Mouse (Mus musculus) myocyte (in vitro differentiated cells): ENCODE results near the gene Pam16. TPM values are rescaled to one million over a fixed set of nuclear protein-coding genes. Genes with fewer than 3 reads are reported as not detected.

Source experiments
- H3K27me3 ChIP-seq: one replicate; pipeline ENCODE4 v1.6.1; 2011; ENCODE audit not compliant: control insufficient read depth, insufficient read depth, insufficient read length
- H3K36me3 ChIP-seq: one replicate; pipeline ENCODE4 v1.6.1; 2011; ENCODE audit not compliant: control insufficient read depth, insufficient read depth
- H3K4me2 ChIP-seq: one replicate; pipeline ENCODE4 v1.6.1; 2011; ENCODE audit warnings: low read depth, control low read depth
- H3K4me3 ChIP-seq: one replicate; pipeline ENCODE4 v1.5.1; 2011; ENCODE audit warnings: mild to moderate bottlenecking, control low read depth, moderate library complexity
- H3K79me2 ChIP-seq: one replicate; pipeline ENCODE4 v1.6.1; 2011; ENCODE audit not compliant: control insufficient read depth, insufficient read depth
- H3ac ChIP-seq: one replicate; pipeline ENCODE4 v1.6.1; 2011; ENCODE audit not compliant: control insufficient read depth, insufficient read length
- CEBPB ChIP-seq: IDR thresholded peaks from 2 replicates; pipeline ENCODE4 v1.6.1; 2011; ENCODE audit warnings: mild to moderate bottlenecking, moderate library complexity; ENCODE audit not compliant: poor library complexity, insufficient read depth, severe bottlenecking
- E2F4 ChIP-seq: IDR thresholded peaks from one replicate; pipeline ENCODE4 v1.6.1; 2011; ENCODE audit warnings: mild to moderate bottlenecking, control low read depth, moderate library complexity; ENCODE audit not compliant: insufficient read depth
- MAX ChIP-seq: IDR thresholded peaks from one replicate; pipeline ENCODE4 v1.6.1; 2011; ENCODE audit warnings: low read depth, mild to moderate bottlenecking, control low read depth
- MYOD1 ChIP-seq, 3 experiments: IDR thresholded peaks; one replicate each; pipeline ENCODE4 v1.6.1; 2011; ENCODE audit warnings: control low read depth in 2 of 3, low read depth in 2 of 3, mild to moderate bottlenecking in 2 of 3, moderate library complexity in 1 of 3; ENCODE audit not compliant: insufficient read length in 2 of 3, control insufficient read depth in 1 of 3
- MYOG ChIP-seq, 3 experiments: IDR thresholded peaks; one replicate each; pipeline ENCODE4 v1.6.1; 2011; ENCODE audit warnings: control low read depth in 2 of 3, low read depth in 2 of 3, mild to moderate bottlenecking in 2 of 3; ENCODE audit not compliant: insufficient read length in 2 of 3, control insufficient read depth in 1 of 3, insufficient read depth in 1 of 3
- POLR2A ChIP-seq: IDR thresholded peaks from one replicate; pipeline ENCODE4 v1.6.1; 2011; ENCODE audit warnings: low read depth, mild to moderate bottlenecking, control low read depth, moderate library complexity; ENCODE audit not compliant: insufficient read length
- POLR2AphosphoS2 ChIP-seq: IDR thresholded peaks from one replicate; pipeline ENCODE4 v1.6.1; 2011; ENCODE audit warnings: low read depth, control low read depth; ENCODE audit not compliant: insufficient read length
- REST ChIP-seq: IDR thresholded peaks from one replicate; pipeline ENCODE4 v1.6.1; 2011; ENCODE audit warnings: mild to moderate bottlenecking, control low read depth, moderate library complexity; ENCODE audit not compliant: insufficient read depth, insufficient read length
- SRF ChIP-seq: IDR thresholded peaks from one replicate; pipeline ENCODE4 v1.6.1; 2011; ENCODE audit warnings: low read depth; ENCODE audit not compliant: control insufficient read depth, insufficient read length
- TCF12 ChIP-seq: IDR thresholded peaks from one replicate; pipeline ENCODE4 v1.6.1; 2011; ENCODE audit warnings: mild to moderate bottlenecking, control low read depth; ENCODE audit not compliant: poor library complexity, insufficient read depth, severe bottlenecking
- TCF3 ChIP-seq: IDR thresholded peaks from one replicate; pipeline ENCODE4 v1.6.1; 2011; ENCODE audit warnings: low read depth, control low read depth; ENCODE audit not compliant: insufficient read length
- USF1 ChIP-seq: IDR thresholded peaks from one replicate; pipeline ENCODE4 v1.6.1; 2011; ENCODE audit warnings: low read depth, mild to moderate bottlenecking, control low read depth, moderate library complexity
- polyA plus RNA-seq: library from polyadenylated mRNA; unstranded; fragments of >200 nt; fragmentation: generic; extraction: Trizol; gene quantifications from one replicate; pipeline ENCODE4 v1.2.1, GENCODE M21; 2012; ENCODE audit warnings: missing spikeins

Pam16 gene
- polyA plus RNA-seq, 1 experiment, result 98.6 TPM

DNA sequence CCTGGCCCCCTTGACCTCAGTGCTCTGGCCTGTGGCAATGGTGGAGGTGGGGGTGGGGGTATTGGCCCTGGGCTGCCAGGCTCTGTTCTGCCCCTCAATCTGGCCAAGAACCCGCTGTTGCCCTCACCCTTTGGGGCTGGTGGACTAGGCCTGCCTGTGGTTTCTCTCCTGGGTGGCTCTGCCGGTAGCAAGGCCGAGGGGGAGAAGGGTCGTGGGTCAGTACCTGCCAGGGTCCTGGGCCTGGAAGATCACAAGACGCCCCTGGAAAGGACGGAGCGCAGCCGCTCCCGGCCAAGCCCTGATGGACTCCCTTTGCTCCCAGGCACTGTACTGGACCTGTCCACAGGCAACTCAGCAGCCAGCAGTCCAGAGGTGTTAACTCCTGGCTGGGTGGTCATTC is 11.1 kb downstream of the Pam16 start:
- peak; percentile 21 for TF ChIP-seq POLR2A
- TF ChIP-seq REST, result no peak
- TF ChIP-seq USF1, result no peak
- TF ChIP-seq E2F4, result no peak
- TF ChIP-seq TCF3, result no peak
- no peak for TF ChIP-seq TCF12
- no peaks in the 10 kb centered on the region for H3K27me3 ChIP-seq
- no peak overlapping the region for H3K4me3 ChIP-seq
- peaks cover 9% of the 10 kb centered on the region for H3K79me2 ChIP-seq
- H3ac ChIP-seq, result no peak overlapping the region
- H3K4me2 ChIP-seq, result no peak overlapping the region
- peaks cover 23% of the 10 kb centered on the region for H3K36me3 ChIP-seq

DNA sequence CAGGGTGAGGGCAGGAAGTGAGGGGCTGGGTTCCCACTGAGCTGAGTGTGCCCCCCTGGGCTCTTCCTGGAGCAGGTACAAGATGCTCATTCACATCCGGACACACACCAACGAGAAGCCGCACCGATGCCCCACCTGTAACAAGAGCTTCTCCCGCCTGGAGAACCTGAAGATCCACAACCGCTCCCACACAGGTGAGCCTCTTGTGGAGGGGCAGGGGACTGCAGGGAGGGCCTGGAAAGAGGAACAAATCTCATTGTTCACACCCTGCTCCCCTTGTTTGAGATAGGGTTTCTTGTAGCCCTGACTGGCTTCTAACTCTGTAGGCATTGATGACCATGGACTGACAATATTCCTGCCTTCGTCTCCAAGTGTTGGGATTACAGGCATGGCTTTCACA is 13.1 kb downstream of the Pam16 start:
- Histone ChIP-seq H3K79me2 (peaks cover 22% of the 10 kb centered on the region), H3K4me2 (no peak overlapping the region), H3K4me3 (no peak overlapping the region), H3ac (no peak overlapping the region), H3K36me3 (peaks cover 24% of the 10 kb centered on the region), H3K27me3 (no peaks in the 10 kb centered on the region)
- TF ChIP-seq CEBPB (no peak), SRF (no peak), REST (no peak), MYOD1 (IDR thresholded peaks at IDR 0.05; ENCODE audit: control insufficient read depth in 1 of 3, insufficient read length in 2 of 3, low read depth in 2 of 3) (no peak), POLR2AphosphoS2 (no peak), POLR2A (no peak), TCF3 (no peak), E2F4 (no peak)

GRCm38 (mm10) chr16:4611193-4611592 is 13.6 kb downstream of the Pam16 start:
- H3K79me2 ChIP-seq, result peaks cover 27% of the 10 kb centered on the region
- TF ChIP-seq MYOD1 (IDR thresholded peaks at IDR 0.05; ENCODE audit: control insufficient read depth in 1 of 3, insufficient read length in 2 of 3, low read depth in 2 of 3) (no peak), CEBPB (no peak), TCF3 (no peak), POLR2A (no peak), USF1 (no peak), TCF12 (no peak), REST (no peak), SRF (no peak), MAX (no peak), E2F4 (no peak), MYOG (IDR thresholded peaks at IDR 0.05; ENCODE audit: control insufficient read depth in 1 of 3, insufficient read depth in 1 of 3, insufficient read length in 2 of 3, low read depth in 2 of 3) (no peak), POLR2AphosphoS2 (no peak)
- no peak overlapping the region for H3K4me3 ChIP-seq
- no peak overlapping the region for H3ac ChIP-seq
- no peak overlapping the region for H3K4me2 ChIP-seq
- peaks cover 24% of the 10 kb centered on the region for H3K36me3 ChIP-seq
- no peaks in the 10 kb centered on the region for H3K27me3 ChIP-seq

DNA sequence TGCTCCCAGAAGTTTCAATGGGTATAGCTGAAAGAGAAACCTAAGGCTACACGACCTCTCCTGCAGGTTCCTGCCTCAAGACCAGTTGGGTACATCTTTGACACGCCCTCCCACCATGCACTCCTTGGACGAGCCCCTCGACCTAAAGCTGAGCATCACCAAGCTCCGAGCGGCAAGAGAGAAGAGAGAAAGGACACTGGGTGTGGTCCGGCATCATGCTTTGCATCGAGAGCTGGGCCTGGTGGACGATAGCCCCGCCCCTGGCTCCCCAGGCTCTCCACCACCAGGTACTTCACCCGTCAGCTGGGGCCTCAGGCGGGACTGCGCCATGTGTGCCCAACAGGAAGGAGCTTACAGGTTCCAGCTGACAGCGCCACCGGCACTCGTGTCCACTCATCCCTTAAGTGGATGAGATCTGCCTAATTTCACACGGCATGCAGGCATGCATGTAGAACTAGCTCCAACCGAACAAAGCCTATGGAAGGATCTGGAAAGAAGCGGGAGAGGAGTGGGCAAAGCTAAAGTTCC is 16.2 kb downstream of the Pam16 start:
- Histone ChIP-seq H3K79me2 (peaks cover 52% of the 10 kb centered on the region), H3K4me2 (peak overlapping the region; percentile 60), H3ac (no peak overlapping the region), H3K4me3 (no peak overlapping the region), H3K36me3 (peaks cover 21% of the 10 kb centered on the region), H3K27me3 (no peaks in the 10 kb centered on the region)
- TF ChIP-seq POLR2A (no peak), REST (no peak), USF1 (no peak), POLR2AphosphoS2 (no peak), E2F4 (no peak), MYOG (IDR thresholded peaks at IDR 0.05; ENCODE audit: control insufficient read depth in 1 of 3, insufficient read depth in 1 of 3, insufficient read length in 2 of 3, low read depth in 2 of 3) (no peak), TCF3 (no peak), TCF12 (no peak), CEBPB (no peak), SRF (no peak), MYOD1 (IDR thresholded peaks at IDR 0.05; ENCODE audit: control insufficient read depth in 1 of 3, insufficient read length in 2 of 3, low read depth in 2 of 3) (no peak), MAX (no peak)

DNA sequence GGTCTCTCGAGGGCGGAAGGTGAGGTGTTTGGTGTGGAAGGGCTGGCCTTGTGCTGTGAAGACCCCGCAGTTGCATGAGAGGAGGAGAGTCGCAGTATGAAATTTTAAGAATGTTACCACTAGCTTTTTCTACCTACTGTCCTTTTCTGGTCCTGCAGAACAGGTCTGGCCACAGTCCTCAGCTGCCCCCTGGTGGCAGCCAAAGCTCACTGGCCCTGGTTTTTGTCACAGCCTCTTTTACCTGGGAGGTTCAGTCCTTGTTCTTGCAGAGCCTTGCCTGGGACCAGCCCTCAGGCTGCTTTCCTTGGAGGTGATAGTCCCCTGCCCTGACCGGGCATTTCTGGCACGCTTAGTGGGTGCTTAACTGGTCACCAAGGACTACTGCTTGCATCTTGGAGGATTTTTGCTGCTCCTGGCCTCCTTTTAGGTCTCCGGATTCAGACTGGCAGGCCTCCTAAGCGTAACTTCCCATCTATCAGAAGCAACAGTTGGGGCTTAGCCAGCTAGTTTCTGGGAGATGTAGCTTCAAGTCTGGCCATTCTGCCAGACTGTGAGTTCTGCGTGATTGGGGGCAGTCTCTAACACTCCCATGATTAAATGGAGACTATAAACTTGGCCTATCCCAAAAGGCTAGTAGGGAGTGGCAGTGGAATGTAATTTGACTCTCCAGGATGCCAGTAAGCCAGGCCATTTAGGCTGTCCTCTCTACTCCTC is 16.8 kb downstream of the Pam16 start:
- Histone ChIP-seq H3K36me3 (peaks cover 21% of the 10 kb centered on the region), H3ac (no peak overlapping the region), H3K4me3 (no peak overlapping the region), H3K27me3 (no peaks in the 10 kb centered on the region), H3K79me2 (peaks cover 58% of the 10 kb centered on the region), H3K4me2 (peak overlapping the region; percentile 60)
- TF ChIP-seq E2F4, result no peak
